Mouse (Mus musculus) CH12.LX (cell line): Measurements from ENCODE around the gene Zfpl1. TPM values are rescaled to one million over a fixed set of nuclear protein-coding genes. Genes with fewer than 3 reads are reported as not detected.

Source experiments
- DNase-seq: peaks from one replicate; pipeline ENCODE4 v3.0.0-alpha.2; 2013; ENCODE audit errors: extremely low read depth
- H3K27ac ChIP-seq: 2 replicates; pipeline ENCODE4 v1.5.1; 2012; ENCODE audit warnings: low read depth, mild to moderate bottlenecking, control low read depth, moderate library complexity; ENCODE audit not compliant: insufficient read depth
- H3K27me3 ChIP-seq: replicated peaks from 2 replicates; pipeline ENCODE3; 2012; ENCODE audit warnings: inconsistent platforms
- H3K36me3 ChIP-seq, 2 experiments: replicated peaks in 1 of 2; 2 replicates each; pipeline versions ENCODE3 to v1.6.1; 2012; ENCODE audit warnings: inconsistent platforms in 1 of 2, low read length in 1 of 2, mild to moderate bottlenecking in 1 of 2, mixed read lengths in 1 of 2, moderate library complexity in 1 of 2; ENCODE audit not compliant: control insufficient read depth in 1 of 2, insufficient read depth in 1 of 2
- H3K4me1 ChIP-seq, 2 experiments: 2 replicates each; pipeline ENCODE4 v1.6.1; 2012; ENCODE audit warnings: inconsistent platforms in 1 of 2, moderate library complexity in 1 of 2; ENCODE audit not compliant: insufficient read depth in 2 of 2, control insufficient read depth in 1 of 2
- H3K4me2 ChIP-seq: 2 replicates; pipeline ENCODE4 v1.6.1; 2012; ENCODE audit warnings: low read depth, mild to moderate bottlenecking, control low read depth; ENCODE audit not compliant: poor library complexity, insufficient read depth, severe bottlenecking
- H3K4me3 ChIP-seq, 3 experiments: fragments of 150-350 bp in 1 of 3; sonication (generic) in 1 of 3; replicated peaks in 1 of 3; 2 replicates each; pipeline versions ENCODE3 to v1.5.1; 2011 to 2012; ENCODE audit warnings: low read depth in 2 of 3, low read length in 2 of 3, mild to moderate bottlenecking in 2 of 3, moderate library complexity in 2 of 3, control low read depth in 1 of 3, improper control_type of control experiment in 1 of 3, inconsistent platforms in 1 of 3, mixed read lengths in 1 of 3; ENCODE audit not compliant: poor library complexity in 1 of 3
- H3K79me2 ChIP-seq: replicated peaks from 2 replicates; pipeline ENCODE4 v1.6.1; 2012; ENCODE audit warnings: mild to moderate bottlenecking, moderate library complexity; ENCODE audit not compliant: control insufficient read depth, poor library complexity, insufficient read depth, severe bottlenecking; ENCODE audit errors: extremely low read depth
- H3K9ac ChIP-seq: 2 replicates; pipeline ENCODE4 v1.6.1; 2012; ENCODE audit warnings: low read depth, mild to moderate bottlenecking, control low read depth, moderate library complexity; ENCODE audit not compliant: insufficient read depth
- H3K9me3 ChIP-seq: replicated peaks from 2 replicates; pipeline ENCODE3; 2012; ENCODE audit warnings: low read length, inconsistent platforms, mixed read lengths
- BHLHE40 ChIP-seq: IDR thresholded peaks from 2 replicates; pipeline ENCODE4 v1.6.1; 2011; ENCODE audit warnings: mild to moderate bottlenecking, low read depth, low read length, improper control_type of control experiment
- CHD1 ChIP-seq: IDR thresholded peaks from 2 replicates; pipeline ENCODE4 v1.6.1; 2012; ENCODE audit warnings: low read depth, low read length, improper control_type of control experiment, inconsistent platforms
- CHD2 ChIP-seq: IDR thresholded peaks from 2 replicates; pipeline ENCODE4 v1.6.1; 2011; ENCODE audit warnings: low read length, improper control_type of control experiment
- CTCF ChIP-seq, 2 experiments: IDR thresholded peaks in 1 of 2; conservative IDR thresholded peaks in 1 of 2; 2 replicates each; pipeline ENCODE4 v1.5.1; 2011 to 2012; ENCODE audit warnings: low read depth in 2 of 2, low read length in 2 of 2, improper control_type of control experiment in 1 of 2, inconsistent platforms in 1 of 2, mild to moderate bottlenecking in 1 of 2, moderate library complexity in 1 of 2
- E2F4 ChIP-seq: IDR thresholded peaks from 2 replicates; pipeline ENCODE4 v1.6.1; 2011; ENCODE audit warnings: low read depth, low read length, improper control_type of control experiment; ENCODE audit not compliant: insufficient replicate concordance
- ELF1 ChIP-seq: IDR thresholded peaks from 2 replicates; pipeline ENCODE4 v1.6.1; 2014; ENCODE audit warnings: low read depth, mild to moderate bottlenecking, inconsistent platforms, low read length, improper control_type of control experiment
- EP300 ChIP-seq: IDR thresholded peaks from 2 replicates; pipeline ENCODE4 v1.6.1; 2011; ENCODE audit warnings: low read length, improper control_type of control experiment
- ETS1 ChIP-seq: conservative IDR thresholded peaks from 2 replicates; pipeline ENCODE4 v1.6.1; 2012; ENCODE audit warnings: low read depth, mild to moderate bottlenecking, inconsistent platforms, low read length, improper control_type of control experiment, moderate library complexity
- GABPA ChIP-seq: IDR thresholded peaks from 2 replicates; pipeline ENCODE4 v1.6.1; 2012; ENCODE audit warnings: low read depth, low read length, improper control_type of control experiment, inconsistent platforms; ENCODE audit not compliant: insufficient replicate concordance
- HCFC1 ChIP-seq: IDR thresholded peaks from 2 replicates; pipeline ENCODE4 v1.6.1; 2012; ENCODE audit warnings: low read depth, mild to moderate bottlenecking, inconsistent platforms, low read length, improper control_type of control experiment
- IRF4 ChIP-seq: IDR thresholded peaks from 2 replicates; pipeline ENCODE4 v1.6.1; 2014; ENCODE audit warnings: low read depth, mild to moderate bottlenecking, inconsistent platforms, low read length, improper control_type of control experiment
- JUN ChIP-seq: IDR thresholded peaks from 2 replicates; pipeline ENCODE4 v1.6.1; 2011; ENCODE audit warnings: low read depth, mild to moderate bottlenecking, low read length, improper control_type of control experiment, moderate library complexity; ENCODE audit not compliant: insufficient read depth
- JUND ChIP-seq: conservative IDR thresholded peaks from 2 replicates; pipeline ENCODE4 v1.6.1; 2011; ENCODE audit warnings: low read depth, low read length, improper control_type of control experiment
- KAT2A ChIP-seq: IDR thresholded peaks from 2 replicates; pipeline ENCODE4 v1.6.1; 2012; ENCODE audit warnings: low read length, improper control_type of control experiment, inconsistent platforms; ENCODE audit not compliant: insufficient replicate concordance
- MAFK ChIP-seq: IDR thresholded peaks from 2 replicates; pipeline ENCODE4 v1.6.1; 2011; ENCODE audit warnings: low read length, improper control_type of control experiment; ENCODE audit not compliant: insufficient replicate concordance
- MAX ChIP-seq: IDR thresholded peaks from 2 replicates; pipeline ENCODE4 v1.6.1; 2011; ENCODE audit warnings: low read length, improper control_type of control experiment
- MAZ ChIP-seq: IDR thresholded peaks from 2 replicates; pipeline ENCODE4 v1.6.1; 2012; ENCODE audit warnings: low read depth, mild to moderate bottlenecking, inconsistent platforms, low read length, improper control_type of control experiment, moderate library complexity
- MEF2A ChIP-seq: IDR thresholded peaks from 2 replicates; pipeline ENCODE4 v1.6.1; 2014; ENCODE audit warnings: low read depth, mild to moderate bottlenecking, inconsistent platforms, low read length, improper control_type of control experiment, borderline replicate concordance
- MXI1 ChIP-seq: IDR thresholded peaks from 2 replicates; pipeline ENCODE4 v1.6.1; 2011; ENCODE audit warnings: mild to moderate bottlenecking, low read depth, low read length, improper control_type of control experiment
- MYC ChIP-seq: IDR thresholded peaks from 2 replicates; pipeline ENCODE4 v1.6.1; 2011; ENCODE audit warnings: low read depth, mild to moderate bottlenecking, improper control_type of control experiment, low read length
- NELFE ChIP-seq: IDR thresholded peaks from 2 replicates; pipeline ENCODE4 v1.6.1; 2011; ENCODE audit warnings: low read depth, low read length, improper control_type of control experiment
- NRF1 ChIP-seq: IDR thresholded peaks from 2 replicates; pipeline ENCODE4 v1.6.1; 2014; ENCODE audit warnings: low read depth, mild to moderate bottlenecking, inconsistent platforms, low read length, improper control_type of control experiment, moderate library complexity
- PAX5 ChIP-seq: IDR thresholded peaks from 2 replicates; pipeline ENCODE4 v1.6.1; 2012; ENCODE audit warnings: low read length, inconsistent platforms, mixed read lengths
- POLR2A ChIP-seq: IDR thresholded peaks from 2 replicates; pipeline ENCODE4 v1.6.1; 2011; ENCODE audit warnings: low read depth, mild to moderate bottlenecking, improper control_type of control experiment, low read length
- POLR2AphosphoS2 ChIP-seq: IDR thresholded peaks from 2 replicates; pipeline ENCODE4 v1.6.1; 2011; ENCODE audit warnings: low read depth, low read length, improper control_type of control experiment
- RAD21 ChIP-seq: IDR thresholded peaks from 2 replicates; pipeline ENCODE4 v1.6.1; 2011; ENCODE audit warnings: low read depth, mild to moderate bottlenecking, low read length, improper control_type of control experiment, moderate library complexity
- RCOR1 ChIP-seq: conservative IDR thresholded peaks from 2 replicates; pipeline ENCODE4 v1.6.1; 2012; ENCODE audit warnings: low read depth, mild to moderate bottlenecking, inconsistent platforms, low read length, improper control_type of control experiment
- SIN3A ChIP-seq: IDR thresholded peaks from 2 replicates; pipeline ENCODE4 v1.6.1; 2012; ENCODE audit warnings: low read length, improper control_type of control experiment, inconsistent platforms
- SMC3 ChIP-seq: IDR thresholded peaks from 2 replicates; pipeline ENCODE4 v1.6.1; 2011; ENCODE audit warnings: low read depth, low read length, improper control_type of control experiment
- TBP ChIP-seq: conservative IDR thresholded peaks from 2 replicates; pipeline ENCODE4 v1.6.1; 2011; ENCODE audit warnings: low read depth, low read length, improper control_type of control experiment
- TCF12 ChIP-seq: IDR thresholded peaks from 2 replicates; pipeline ENCODE4 v1.6.1; 2014; ENCODE audit warnings: low read depth, mild to moderate bottlenecking, inconsistent platforms, low read length, improper control_type of control experiment
- UBTF ChIP-seq: IDR thresholded peaks from 2 replicates; pipeline ENCODE4 v1.6.1; 2012; ENCODE audit warnings: low read depth, mild to moderate bottlenecking, inconsistent platforms, low read length, improper control_type of control experiment, moderate library complexity
- USF1 ChIP-seq: IDR thresholded peaks from 2 replicates; pipeline ENCODE4 v1.6.1; 2014; ENCODE audit warnings: low read depth, mild to moderate bottlenecking, inconsistent platforms, low read length, improper control_type of control experiment
- USF2 ChIP-seq: conservative IDR thresholded peaks from 2 replicates; pipeline ENCODE4 v1.6.1; 2011; ENCODE audit warnings: low read depth, low read length, improper control_type of control experiment
- ZC3H11A ChIP-seq: IDR thresholded peaks from 2 replicates; pipeline ENCODE4 v1.6.1; 2012; ENCODE audit warnings: low read depth, mild to moderate bottlenecking, inconsistent platforms, low read length, improper control_type of control experiment
- ZKSCAN1 ChIP-seq: IDR thresholded peaks from 2 replicates; pipeline ENCODE4 v1.6.1; 2012; ENCODE audit warnings: low read depth, inconsistent platforms, low read length, improper control_type of control experiment, borderline replicate concordance
- ZMIZ1 ChIP-seq: IDR thresholded peaks from 2 replicates; pipeline ENCODE4 v1.6.1; 2012; ENCODE audit warnings: low read depth, mild to moderate bottlenecking, inconsistent platforms, low read length, improper control_type of control experiment
- ZNF384 ChIP-seq: IDR thresholded peaks from 2 replicates; pipeline ENCODE4 v1.6.1; 2012; ENCODE audit warnings: low read depth, low read length, improper control_type of control experiment, inconsistent platforms
- dilution Hi-C: fragments of 300-500 bp; cut with MboI; formaldehyde crosslinking; loops from 2 replicates; pipeline ENCODE4 v1.14.3; 2020; ENCODE audit warnings: low sequenced_read_pairs; ENCODE audit not compliant: extremely low pct_unique_long_range_greater_than_20kb, extremely low pct_ligation_motif_present
- in situ Hi-C: fragments of 300-500 bp; cut with MboI; formaldehyde crosslinking; loops from 3 replicates; pipeline ENCODE4 v1.14.3; 2019; ENCODE audit warnings: low sequenced_read_pairs, low pct_ligation_motif_present, low pct_unique_long_range_greater_than_20kb, mixed read lengths
- polyA plus RNA-seq: library from polyadenylated mRNA; unstranded; fragments of >175 nt; gene quantifications from 2 replicates; pipeline ENCODE4 v1.2.1, GENCODE M21; 2012; ENCODE audit warnings: low read depth; ENCODE audit not compliant: insufficient read length
- total RNA-seq, 2 experiments: library from RNA; depleted of rRNA; stranded (reverse); fragments of 300-350 nt in 1 of 2; fragments of >200 nt in 1 of 2; gene quantifications; 2 replicates each; pipeline ENCODE4 v1.2.3; 2012 to 2014

Gene Zfpl1
- total and polyA plus RNA-seq, 3 experiments, result 26.1 to 40.9 (median 26.8) TPM

GRCm38 (mm10) chr19:6057313-6058096 lies 27.3 kb downstream of the Zfpl1 start, which contains the start of the genes Mrpl49 and Fau:
Gene Mrpl49 (minus strand): TSS chr19:6057785.
Gene Fau (plus strand): TSS chr19:6057844.
- TF ChIP-seq ZNF384, result no peak
- TF ChIP-seq KAT2A, result peak; percentile 84; the same call in 1 of the 2 replicates
- no peak for TF ChIP-seq ETS1
- peak; percentile 93 for TF ChIP-seq HCFC1
- no peak for TF ChIP-seq SMC3
- TF ChIP-seq GABPA, result peak; percentile 17; the same call in 1 of the 2 replicates
- TF ChIP-seq MAFK, result no peak
- TF ChIP-seq ELF1, result peak; percentile 90
- TF ChIP-seq POLR2AphosphoS2, result peak; percentile 85
- peak; percentile 98 for TF ChIP-seq POLR2A
- no peak for TF ChIP-seq RCOR1
- peak; percentile 68; the same call in 1 of the 2 replicates for TF ChIP-seq E2F4
- no peak for TF ChIP-seq ZC3H11A
- peak; percentile 96 for TF ChIP-seq ZMIZ1
- TF ChIP-seq RAD21, result no peak
- TF ChIP-seq BHLHE40, result no peak
- 0 out of 2 replicates have a peak, but pooled peaks have one; percentile 50 for TF ChIP-seq MAZ
- TF ChIP-seq PAX5, result no peak
- peak; percentile 95 for TF ChIP-seq NRF1
- TF ChIP-seq CHD2, result no peak
- TF ChIP-seq USF1, result no peak; the same call in 1 of the 2 replicates
- TF ChIP-seq NELFE, result peak; percentile 96
- no peak for TF ChIP-seq USF2
- TF ChIP-seq TBP, result peak; percentile 86
- TF ChIP-seq EP300, result no peak
- TF ChIP-seq JUN, result no peak
- TF ChIP-seq MAX, result peak; percentile 66; the same call in 1 of the 2 replicates
- TF ChIP-seq MEF2A, result peak; percentile 73
- TF ChIP-seq CHD1, result no peak
- TF ChIP-seq TCF12, result peak; percentile 96
- TF ChIP-seq MYC, result peak; percentile 17; the same call in 1 of the 2 replicates
- peak; percentile 42; the same call in 1 of the 2 replicates for TF ChIP-seq IRF4
- TF ChIP-seq CTCF (conservative IDR thresholded peaks at IDR 0.05 in 1 of 2, IDR thresholded peaks at IDR 0.05 in 1 of 2; ENCODE audit: low read depth in 2 of 2, low read length in 2 of 2), result no peak
- TF ChIP-seq JUND, result no peak
- TF ChIP-seq SIN3A, result peak; percentile 83
- TF ChIP-seq ZKSCAN1, result no peak
- no peak for TF ChIP-seq UBTF
- TF ChIP-seq MXI1, result peak; percentile 84
- H3K9ac ChIP-seq, result peak within 1 kb of the TSS; percentile 73
- H3K9me3 ChIP-seq, result no peaks in the 10 kb centered on the region
- in situ Hi-C loops (no loop called here), dilution Hi-C loops (no loop called here)
- H3K79me2 ChIP-seq, result peaks cover 56% of the 10 kb centered on the region
- peak within 1 kb of the TSS; percentile 73 to 99 (median 97) for H3K4me3 ChIP-seq
- H3K4me1 ChIP-seq, result peaks cover 12 to 55% of the 10 kb centered on the region in 2 experiments; a peak in 3 of 4 replicates
- peaks cover 46 to 53% of the 10 kb centered on the region in 2 experiments for H3K36me3 ChIP-seq
- peak; percentile 95 for DNase-seq
- peak within 1 kb of the TSS; percentile 80 for H3K4me2 ChIP-seq
- no peaks in the 10 kb centered on the region for H3K27me3 ChIP-seq
- H3K27ac ChIP-seq, result peak within 1 kb of the TSS; percentile 26
